Mouse (Mus musculus): ENCODE measurements at regions not wholly inside any gene's neighbourhood (a gene's known extent, or its start where the extent isn't known, plus 50 kb on each side); places are given as distances from the start of the nearest gene placed in this dataset.

DNA sequence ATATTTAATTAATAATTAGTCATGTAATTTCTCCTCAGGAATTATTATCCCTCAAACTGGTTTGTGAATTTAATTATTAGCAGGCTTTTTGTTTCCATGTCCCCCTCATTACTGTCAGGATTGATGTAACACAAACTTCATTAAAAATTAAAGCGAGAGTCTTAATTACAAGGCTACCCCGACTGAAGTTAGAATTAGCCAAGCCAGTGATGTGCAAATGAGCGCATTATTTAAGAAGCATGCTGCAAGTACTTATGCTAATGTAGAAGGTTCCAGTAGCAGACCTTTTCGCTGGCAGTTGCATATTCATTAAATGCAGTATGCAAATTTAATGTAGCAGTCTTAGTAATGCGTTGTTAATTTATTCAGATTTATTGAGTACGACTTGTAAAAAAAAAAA is 84.0 kb upstream of the Foxb1 start:
- TF ChIP-seq CTCF (IDR thresholded peaks at IDR 0.05; ENCODE audit: borderline replicate concordance, extremely low read depth, insufficient read depth, insufficient read length), result no peak
- TF ChIP-seq POLR2A (IDR thresholded peaks at IDR 0.05; ENCODE audit: borderline replicate concordance, extremely low read depth, insufficient read depth, insufficient read length, poor library complexity, severe bottlenecking), result no peak

All from brain, embryonic 14.5 days (tissue).